Mouse (Mus musculus) effector memory CD4-positive, alpha-beta T cell, adult 5 months (primary cell): Measurements from ENCODE around the gene BC100530. TPM values are rescaled to one million over a fixed set of nuclear protein-coding genes. Genes with fewer than 3 reads are reported as not detected.

ENCODE experiments used
- polyA plus RNA-seq: library from polyadenylated mRNA; unstranded; fragments of 100-300 nt; shearing (Covaris generic); gene quantifications from one replicate; pipeline ENCODE4 v1.2.1, GENCODE M21; 2017

Gene BC100530
- not detected for polyA plus RNA-seq

GRCm38 (mm10) chr16:36367648-36368047 is at the start of gene BC100530:
TSS of gene BC100530 (minus strand) at chr16:36367748.

GRCm38 (mm10) chr16:36408357-36408756 is 40.8 kb upstream of the BC100530 start, which contains the start of gene Stfa2:
TSS of gene Stfa2 (minus strand) at chr16:36408457.

GRCm38 (mm10) chr16:36334232-36334631 is 33.3 kb downstream of the BC100530 start, which contains the start of gene BC117090:
TSS of gene BC117090 (minus strand) at chr16:36334332.

Other genes starting within 250 kb of the BC100530 start
- gene Csta1, start 236.5 kb downstream of the BC100530 start, polyA plus RNA-seq: not detected
- gene Stfa2l1, start 210.9 kb downstream of the BC100530 start, polyA plus RNA-seq: not detected
- not detected for gene Gm5483, start 183.5 kb downstream of the BC100530 start, polyA plus RNA-seq
- not detected for gene Gm5416, start 157.3 kb downstream of the BC100530 start, polyA plus RNA-seq
- gene 2010005H15Rik, start 146.3 kb downstream of the BC100530 start, polyA plus RNA-seq: not detected
- not detected for gene Stfa1, start 90.8 kb downstream of the BC100530 start, polyA plus RNA-seq
- not detected for gene BC117090, start 33.4 kb downstream of the BC100530 start, polyA plus RNA-seq
- gene Stfa2, start 40.7 kb upstream of the BC100530 start, polyA plus RNA-seq: not detected
- not detected for gene Stfa3, start 87.6 kb upstream of the BC100530 start, polyA plus RNA-seq
- 0.09 TPM for gene Casr, start 194.4 kb upstream of the BC100530 start, polyA plus RNA-seq